Mouse (Mus musculus) thymus, postnatal 4 days (tissue): ENCODE measurements around the gene Mst1.

Source experiments
- DNase-seq: peaks from one replicate; pipeline ENCODE4 v3.0.0; 2021

Gene Mst1

GRCm38 (mm10) chr9:108104766-108105548 lies 24.7 kb downstream of the Mst1 start:
- DNase-seq, result peak; percentile 55

- DNase-seq, result no peak
These were observed 25.3 kb downstream of the Mst1 start for GRCm38 (mm10) chr9:108105549-108105863.

GRCm38 (mm10) chr9:108106090-108106489 lies 25.9 kb downstream of the Mst1 start:
- peak; percentile 45 for DNase-seq

GRCm38 (mm10) chr9:108107867-108108266 lies 27.6 kb downstream of the Mst1 start:
- no peak for DNase-seq

GRCm38 (mm10) chr9:108110160-108110559 lies 29.9 kb downstream of the Mst1 start:
- no peak for DNase-seq

GRCm38 (mm10) chr9:108111101-108111592 lies 30.9 kb downstream of the Mst1 start:
- peak; percentile 46 for DNase-seq

- DNase-seq, result no peak
These were observed 31.4 kb downstream of the Mst1 start for GRCm38 (mm10) chr9:108111593-108112121.

GRCm38 (mm10) chr9:108112719-108113340 lies 32.6 kb downstream of the Mst1 start:
- DNase-seq, result no peak

GRCm38 (mm10) chr9:108115290-108116077 lies 35.2 kb downstream of the Mst1 start:
- no peak for DNase-seq

- no peak for DNase-seq
These were observed 36.9 kb downstream of the Mst1 start for GRCm38 (mm10) chr9:108117143-108117542.

GRCm38 (mm10) chr9:108119891-108120411 lies 39.7 kb downstream of the Mst1 start:
- DNase-seq, result no peak

GRCm38 (mm10) chr9:108120671-108121070 lies 40.4 kb downstream of the Mst1 start:
- DNase-seq, result no peak

GRCm38 (mm10) chr9:108121170-108121969 lies 41.1 kb downstream of the Mst1 start:
- no peak for DNase-seq

GRCm38 (mm10) chr9:108123916-108124315 lies 43.7 kb downstream of the Mst1 start:
- DNase-seq, result no peak

- no peak for DNase-seq
These were observed 45.5 kb downstream of the Mst1 start for GRCm38 (mm10) chr9:108125731-108126130.

GRCm38 (mm10) chr9:108126436-108127180 lies 46.4 kb downstream of the Mst1 start:
- DNase-seq, result no peak

- no peak for DNase-seq
These were observed 48.0 kb downstream of the Mst1 start for GRCm38 (mm10) chr9:108128248-108128647.

GRCm38 (mm10) chr9:108129042-108129948 lies 49.1 kb downstream of the Mst1 start:
- no peak for DNase-seq

GRCm38 (mm10) chr9:108131502-108131901 lies 51.3 kb downstream of the Mst1 start:
- DNase-seq, result no peak

- no peak for DNase-seq
These were observed 52.1 kb downstream of the Mst1 start for GRCm38 (mm10) chr9:108132373-108132772.
